Mouse (Mus musculus): Measurements from ENCODE around the gene Pik3ip1. TPM values are rescaled to one million over a fixed set of nuclear protein-coding genes. Genes with fewer than 3 reads are reported as not detected.
A peak's percentile ranks its signal among the peaks of the same experiment; 100 is the strongest.

Pik3ip1 gene
- polyA plus RNA-seq, 1 experiment from 2014 or later: 21.3 TPM

DNA sequence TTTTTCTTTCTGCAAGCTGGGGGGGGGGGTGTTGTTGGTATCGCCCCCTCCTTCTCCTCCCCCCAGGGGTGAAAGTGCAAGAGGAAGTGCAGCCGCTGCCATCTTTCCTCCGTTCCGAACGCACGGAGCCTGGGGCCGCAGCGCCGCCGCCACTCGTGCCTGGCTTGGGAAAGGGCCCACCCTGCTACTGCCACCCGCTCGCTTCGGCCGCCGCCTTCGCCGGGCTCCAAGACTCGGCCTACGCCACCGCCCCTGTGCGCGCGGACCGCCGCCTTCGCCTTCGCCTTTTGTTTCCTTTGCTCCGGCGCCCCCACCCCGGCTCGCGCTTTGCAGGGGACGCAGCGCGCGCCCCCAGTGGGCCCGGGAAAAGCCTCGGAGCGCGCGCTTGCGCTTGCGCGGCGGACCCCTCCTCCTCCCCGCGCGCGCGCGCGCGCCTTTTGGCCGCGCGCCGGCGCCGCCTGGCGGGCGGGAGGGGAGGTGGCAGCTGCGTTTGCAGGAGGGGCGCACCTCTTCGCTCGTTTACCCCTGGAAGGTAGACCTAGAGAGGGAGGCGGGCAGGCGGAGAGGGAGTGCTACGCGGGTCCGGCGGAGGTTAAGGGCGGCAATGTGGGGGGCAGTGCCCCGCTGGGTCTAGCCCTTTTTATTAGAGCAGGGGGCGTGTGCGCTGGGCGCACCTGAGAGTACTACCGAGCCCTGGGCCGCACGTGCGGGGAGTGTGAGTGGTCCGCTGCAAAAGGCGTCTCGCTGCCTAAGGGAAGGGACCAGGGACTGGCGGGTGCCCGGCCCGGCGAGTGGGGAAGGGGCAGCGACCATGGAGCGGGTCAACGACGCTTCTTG, 40.2 kb upstream of the Pik3ip1 start:
- peaks cover 44% of the 10 kb centered on the region for H3K4me1 ChIP-seq (replicated peaks; ENCODE audit: control insufficient read depth, insufficient read depth, low read length)
- H3K4me3 ChIP-seq (replicated peaks; ENCODE audit: low read length): peak overlapping the region; percentile 85
- WGBS: 1% methylated on average over 59 of the region's 92 CpGs
- ATAC-seq (ENCODE audit: low FRiP score) (peak; percentile 65), DNase-seq (ENCODE audit: low spot score) (peak; percentile 95)
- peak overlapping the region; percentile 100 for H3K27ac ChIP-seq
- H3K36me3 ChIP-seq (replicated peaks; ENCODE audit: control insufficient read depth, insufficient read depth): peaks cover 19% of the 10 kb centered on the region
- no peaks in the 10 kb centered on the region for H3K9me3 ChIP-seq (ENCODE audit: control insufficient read depth, low read length)
- peak overlapping the region; percentile 97 for H3K9ac ChIP-seq
- peak overlapping the region; percentile 100 for H3K4me2 ChIP-seq (replicated peaks)
- H3K27me3 ChIP-seq (ENCODE audit: control insufficient read depth, insufficient read depth, low read length): no peaks in the 10 kb centered on the region

DNA sequence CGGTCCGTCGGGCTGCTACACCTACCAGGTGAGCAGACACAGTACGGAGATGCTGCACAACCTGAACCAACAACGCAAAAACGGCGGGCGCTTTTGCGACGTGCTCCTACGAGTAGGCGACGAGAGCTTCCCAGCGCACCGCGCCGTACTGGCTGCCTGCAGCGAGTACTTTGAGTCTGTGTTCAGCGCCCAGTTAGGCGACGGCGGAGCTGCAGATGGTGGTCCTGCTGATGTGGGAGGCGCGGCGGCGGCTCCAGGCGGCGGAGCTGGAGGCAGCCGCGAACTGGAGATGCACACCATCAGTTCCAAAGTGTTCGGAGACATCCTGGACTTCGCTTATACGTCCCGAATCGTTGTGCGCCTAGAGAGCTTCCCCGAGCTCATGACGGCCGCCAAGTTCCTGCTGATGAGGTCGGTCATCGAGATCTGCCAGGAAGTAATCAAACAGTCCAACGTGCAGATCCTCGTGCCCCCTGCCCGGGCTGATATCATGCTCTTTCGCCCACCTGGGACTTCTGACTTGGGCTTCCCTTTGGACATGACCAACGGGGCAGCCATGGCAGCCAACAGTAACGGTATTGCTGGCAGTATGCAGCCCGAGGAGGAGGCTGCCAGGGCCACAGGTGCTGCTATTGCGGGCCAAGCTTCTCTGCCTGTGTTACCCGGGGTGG, 39.4 kb upstream of the Pik3ip1 start:
- Histone ChIP-seq H3K36me3 (replicated peaks; ENCODE audit: control insufficient read depth, insufficient read depth) (peaks cover 26% of the 10 kb centered on the region), H3K27ac (peak overlapping the region; percentile 100), H3K4me1 (replicated peaks; ENCODE audit: control insufficient read depth, insufficient read depth, low read length) (peaks cover 49% of the 10 kb centered on the region), H3K4me3 (replicated peaks; ENCODE audit: low read length) (peak overlapping the region; percentile 85), H3K4me2 (replicated peaks) (peak overlapping the region; percentile 100), H3K9ac (peak overlapping the region; percentile 97), H3K27me3 (ENCODE audit: control insufficient read depth, insufficient read depth, low read length) (no peaks in the 10 kb centered on the region), H3K9me3 (ENCODE audit: control insufficient read depth, low read length) (no peaks in the 10 kb centered on the region)
- DNase-seq (ENCODE audit: low spot score): peak; percentile 41
- ATAC-seq (ENCODE audit: low FRiP score): no peak
- WGBS: under 1% methylated on average over 50 of the region's 50 CpGs

DNA sequence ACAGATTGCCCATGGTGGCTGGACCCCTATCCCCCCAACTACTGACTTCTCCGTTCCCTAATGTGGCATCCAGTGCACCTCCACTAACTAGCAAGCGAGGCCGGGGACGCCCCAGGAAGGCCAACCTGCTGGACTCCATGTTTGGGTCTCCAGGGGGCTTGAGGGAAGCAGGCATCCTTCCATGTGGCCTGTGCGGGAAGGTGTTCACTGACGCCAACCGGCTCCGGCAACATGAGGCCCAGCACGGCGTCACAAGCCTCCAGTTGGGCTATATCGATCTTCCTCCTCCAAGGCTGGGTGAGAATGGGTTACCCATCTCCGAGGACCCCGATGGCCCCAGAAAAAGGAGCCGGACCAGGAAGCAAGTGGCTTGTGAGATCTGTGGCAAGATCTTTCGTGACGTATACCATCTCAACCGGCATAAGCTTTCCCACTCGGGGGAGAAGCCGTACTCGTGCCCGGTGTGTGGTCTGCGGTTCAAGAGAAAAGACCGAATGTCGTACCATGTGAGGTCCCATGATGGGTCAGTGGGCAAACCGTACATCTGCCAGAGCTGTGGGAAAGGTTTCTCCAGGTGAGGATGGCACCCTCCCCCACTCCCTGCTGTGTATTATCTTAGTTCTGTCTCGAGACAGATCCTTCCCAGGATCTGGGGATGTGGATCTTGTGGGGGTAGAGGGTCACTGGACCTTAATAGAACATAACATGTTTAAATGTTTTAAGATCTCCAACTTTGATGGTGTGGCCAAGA, 38.7 kb upstream of the Pik3ip1 start:
- Histone ChIP-seq H3K27me3 (ENCODE audit: control insufficient read depth, insufficient read depth, low read length) (no peaks in the 10 kb centered on the region), H3K27ac (peak overlapping the region; percentile 100), H3K4me2 (replicated peaks) (peak overlapping the region; percentile 100), H3K9ac (peak overlapping the region; percentile 97), H3K36me3 (replicated peaks; ENCODE audit: control insufficient read depth, insufficient read depth) (peaks cover 33% of the 10 kb centered on the region), H3K4me3 (replicated peaks; ENCODE audit: low read length) (peak overlapping the region; percentile 85), H3K9me3 (ENCODE audit: control insufficient read depth, low read length) (no peaks in the 10 kb centered on the region), H3K4me1 (replicated peaks; ENCODE audit: control insufficient read depth, insufficient read depth, low read length) (peaks cover 56% of the 10 kb centered on the region)
- ATAC-seq (ENCODE audit: low FRiP score): no peak
- DNase-seq (ENCODE audit: low spot score): no peak
- WGBS: under 1% methylated on average over 26 of the region's 26 CpGs

DNA sequence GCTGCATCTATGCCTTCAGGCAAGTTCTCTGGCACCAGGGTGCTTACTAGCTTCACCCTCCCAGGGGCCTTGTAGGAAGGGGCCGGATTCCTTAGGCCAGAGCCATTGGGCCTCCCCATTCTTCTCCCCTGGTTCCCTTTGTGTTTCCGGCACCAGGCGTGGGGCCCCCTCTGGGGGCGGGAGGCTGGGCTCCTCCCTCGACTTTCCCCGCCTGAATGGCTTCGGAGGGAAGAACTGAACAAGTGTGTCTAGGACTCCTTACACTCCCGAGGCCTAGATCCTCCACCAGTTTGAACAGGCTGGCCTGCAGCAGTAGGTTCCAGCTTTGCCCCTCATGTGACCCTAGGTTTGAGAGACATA, 38.2 kb upstream of the Pik3ip1 start:
- H3K9me3 ChIP-seq (ENCODE audit: control insufficient read depth, low read length): no peaks in the 10 kb centered on the region
- H3K27me3 ChIP-seq (ENCODE audit: control insufficient read depth, insufficient read depth, low read length): no peaks in the 10 kb centered on the region
- WGBS: 0% methylated on average over 8 of the region's 8 CpGs
- DNase-seq (ENCODE audit: low spot score): peak; percentile 53
- no peak for ATAC-seq (ENCODE audit: low FRiP score)
- peak overlapping the region; percentile 100 for H3K4me2 ChIP-seq (replicated peaks)
- H3K36me3 ChIP-seq (replicated peaks; ENCODE audit: control insufficient read depth, insufficient read depth): peaks cover 38% of the 10 kb centered on the region
- peak overlapping the region; percentile 85 for H3K4me3 ChIP-seq (replicated peaks; ENCODE audit: low read length)
- H3K9ac ChIP-seq: peak overlapping the region; percentile 97
- peaks cover 55% of the 10 kb centered on the region for H3K4me1 ChIP-seq (replicated peaks; ENCODE audit: control insufficient read depth, insufficient read depth, low read length)
- peak overlapping the region; percentile 100 for H3K27ac ChIP-seq

DNA sequence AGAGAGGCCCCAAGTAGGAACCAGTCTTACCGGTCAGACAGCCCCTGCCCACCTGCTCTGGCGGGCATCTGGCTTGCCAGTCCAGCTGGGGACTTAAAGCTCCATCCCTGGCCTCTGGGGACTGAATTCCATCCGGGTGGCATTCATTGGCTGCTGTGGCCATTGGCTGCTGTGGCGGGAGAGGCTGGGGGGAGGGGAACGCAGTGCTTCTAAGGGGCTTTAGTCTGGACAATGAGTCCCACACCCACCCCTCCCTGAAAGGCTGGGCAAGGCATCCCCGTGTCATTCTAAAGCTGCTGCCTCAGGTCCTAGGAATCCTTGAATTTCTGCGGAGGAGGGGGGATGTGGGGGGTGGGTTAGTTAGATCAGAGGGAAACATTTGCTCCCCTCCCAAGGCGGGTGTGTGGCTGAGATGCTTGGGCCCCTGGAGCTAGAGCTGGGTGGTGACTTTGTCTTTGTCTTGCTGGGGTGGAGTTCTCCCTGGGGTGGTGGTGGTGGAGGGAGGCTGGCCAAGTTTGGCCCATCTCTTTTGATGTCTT, 37.4 kb upstream of the Pik3ip1 start:
- 0% methylated on average over 8 of the region's 8 CpGs for WGBS
- Histone ChIP-seq H3K9ac (peak overlapping the region; percentile 97), H3K4me1 (replicated peaks; ENCODE audit: control insufficient read depth, insufficient read depth, low read length) (peaks cover 48% of the 10 kb centered on the region), H3K9me3 (ENCODE audit: control insufficient read depth, low read length) (no peaks in the 10 kb centered on the region), H3K4me3 (replicated peaks; ENCODE audit: low read length) (peak overlapping the region; percentile 85), H3K4me2 (replicated peaks) (peak overlapping the region; percentile 100), H3K27ac (peak overlapping the region; percentile 100), H3K27me3 (ENCODE audit: control insufficient read depth, insufficient read depth, low read length) (no peaks in the 10 kb centered on the region), H3K36me3 (replicated peaks; ENCODE audit: control insufficient read depth, insufficient read depth) (peaks cover 46% of the 10 kb centered on the region)
- ATAC-seq (ENCODE audit: low FRiP score) (peak; percentile 5), DNase-seq (ENCODE audit: low spot score) (peak; percentile 61)

DNA sequence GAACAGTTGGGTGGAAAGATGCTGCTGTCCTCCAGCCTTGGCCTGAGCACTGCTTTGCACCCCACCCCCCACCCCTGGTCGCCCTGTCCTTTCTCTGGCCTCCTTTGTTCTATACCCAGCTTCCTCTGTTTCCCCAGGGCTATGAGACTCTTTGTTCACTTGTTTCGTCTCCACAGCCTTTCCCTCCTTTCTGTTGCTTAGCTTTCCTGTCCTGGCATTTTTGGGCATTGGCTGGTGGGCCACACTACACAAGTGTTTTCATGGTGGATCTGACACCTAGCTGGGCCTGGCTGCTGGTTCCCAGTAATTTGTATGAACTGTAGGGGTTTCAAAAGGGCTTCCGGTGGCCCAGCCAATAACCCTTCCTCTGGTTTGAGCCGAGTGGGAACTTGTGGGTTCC, 36.8 kb upstream of the Pik3ip1 start:
- H3K27ac ChIP-seq: peak overlapping the region; percentile 100
- 14% methylated on average over 4 of the region's 4 CpGs for WGBS
- DNase-seq (ENCODE audit: low spot score) (no peak), ATAC-seq (ENCODE audit: low FRiP score) (no peak)
- H3K9me3 ChIP-seq (ENCODE audit: control insufficient read depth, low read length): no peaks in the 10 kb centered on the region
- peak overlapping the region; percentile 85 for H3K4me3 ChIP-seq (replicated peaks; ENCODE audit: low read length)
- H3K27me3 ChIP-seq (ENCODE audit: control insufficient read depth, insufficient read depth, low read length): no peaks in the 10 kb centered on the region
- peak overlapping the region; percentile 100 for H3K4me2 ChIP-seq (replicated peaks)
- peaks cover 42% of the 10 kb centered on the region for H3K4me1 ChIP-seq (replicated peaks; ENCODE audit: control insufficient read depth, insufficient read depth, low read length)
- H3K36me3 ChIP-seq (replicated peaks; ENCODE audit: control insufficient read depth, insufficient read depth): peaks cover 51% of the 10 kb centered on the region
- H3K9ac ChIP-seq: peak overlapping the region; percentile 97

DNA sequence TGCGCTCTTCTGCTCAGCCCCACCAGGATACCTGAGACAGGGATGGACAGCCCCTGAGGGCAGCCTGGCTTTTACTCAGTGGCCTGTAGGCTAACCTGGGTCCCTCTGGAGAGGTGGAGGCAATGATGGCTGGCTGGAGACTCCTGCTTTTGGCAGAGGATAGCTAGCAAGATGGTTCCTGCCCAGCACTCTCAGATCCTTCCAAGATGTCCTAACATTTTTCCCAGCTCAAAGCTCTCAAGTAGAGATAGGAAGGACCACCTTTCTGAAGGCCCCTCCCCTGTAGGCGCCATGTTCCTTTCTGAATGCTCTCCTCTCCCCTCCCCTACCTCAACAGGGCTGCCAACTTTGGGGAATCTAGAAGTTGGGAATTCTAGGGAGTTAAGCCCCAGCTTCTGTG, 35.6 kb upstream of the Pik3ip1 start:
- peaks cover 38% of the 10 kb centered on the region for H3K4me1 ChIP-seq (replicated peaks; ENCODE audit: control insufficient read depth, insufficient read depth, low read length)
- no peaks in the 10 kb centered on the region for H3K9me3 ChIP-seq (ENCODE audit: control insufficient read depth, low read length)
- peak overlapping the region; percentile 85; the same call in 1 of the 2 replicates for H3K4me3 ChIP-seq (replicated peaks; ENCODE audit: low read length)
- no peak overlapping the region for H3K27ac ChIP-seq
- ATAC-seq (ENCODE audit: low FRiP score) (no peak), DNase-seq (ENCODE audit: low spot score) (no peak)
- H3K27me3 ChIP-seq (ENCODE audit: control insufficient read depth, insufficient read depth, low read length): no peaks in the 10 kb centered on the region
- peak overlapping the region; percentile 97 for H3K9ac ChIP-seq
- WGBS: 90% methylated on average over 2 of the region's 2 CpGs
- H3K36me3 ChIP-seq (replicated peaks; ENCODE audit: control insufficient read depth, insufficient read depth): peaks cover 64% of the 10 kb centered on the region
- H3K4me2 ChIP-seq (replicated peaks): peak overlapping the region; percentile 100

DNA sequence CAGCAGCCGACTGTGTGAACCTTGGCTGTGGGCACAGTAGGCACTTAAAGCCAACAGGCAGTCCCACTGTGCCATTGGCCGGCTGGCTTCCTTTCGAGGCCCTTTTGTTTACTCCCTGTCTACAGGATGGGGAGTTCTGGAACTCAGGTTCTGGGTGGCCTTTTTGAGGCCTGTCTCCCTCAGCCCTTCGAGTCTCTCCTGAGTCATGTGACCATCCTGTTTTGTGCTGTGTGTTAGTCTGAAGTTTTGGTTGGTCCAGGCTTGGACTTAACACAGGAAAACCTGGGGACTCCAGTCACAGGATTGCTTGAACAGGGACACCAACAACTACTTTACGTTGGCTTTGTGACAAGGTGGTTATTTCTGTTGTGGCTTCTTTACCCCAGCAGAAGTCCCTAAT, 34.1 kb upstream of the Pik3ip1 start:
- DNase-seq (ENCODE audit: low spot score) (no peak), ATAC-seq (ENCODE audit: low FRiP score) (no peak)
- 0 out of 2 replicates have a peak overlapping the region, but pooled peaks have one; percentile 20 for H3K9ac ChIP-seq
- peaks cover 78% of the 10 kb centered on the region for H3K36me3 ChIP-seq (replicated peaks; ENCODE audit: control insufficient read depth, insufficient read depth)
- H3K27me3 ChIP-seq (ENCODE audit: control insufficient read depth, insufficient read depth, low read length): no peaks in the 10 kb centered on the region
- H3K4me3 ChIP-seq (replicated peaks; ENCODE audit: low read length): no peak overlapping the region
- 74% methylated on average over 5 of the region's 5 CpGs for WGBS
- no peaks in the 10 kb centered on the region for H3K9me3 ChIP-seq (ENCODE audit: control insufficient read depth, low read length)
- peaks cover 38% of the 10 kb centered on the region for H3K4me1 ChIP-seq (replicated peaks; ENCODE audit: control insufficient read depth, insufficient read depth, low read length)
- H3K27ac ChIP-seq: no peak overlapping the region
- H3K4me2 ChIP-seq (replicated peaks): peak overlapping the region; percentile 19; the same call in 1 of the 2 replicates

Measured in hindbrain, embryonic 14.5 days (tissue).